15 mouse cellular contexts compared by ENCODE assay signal in the genomic region with DNA sequence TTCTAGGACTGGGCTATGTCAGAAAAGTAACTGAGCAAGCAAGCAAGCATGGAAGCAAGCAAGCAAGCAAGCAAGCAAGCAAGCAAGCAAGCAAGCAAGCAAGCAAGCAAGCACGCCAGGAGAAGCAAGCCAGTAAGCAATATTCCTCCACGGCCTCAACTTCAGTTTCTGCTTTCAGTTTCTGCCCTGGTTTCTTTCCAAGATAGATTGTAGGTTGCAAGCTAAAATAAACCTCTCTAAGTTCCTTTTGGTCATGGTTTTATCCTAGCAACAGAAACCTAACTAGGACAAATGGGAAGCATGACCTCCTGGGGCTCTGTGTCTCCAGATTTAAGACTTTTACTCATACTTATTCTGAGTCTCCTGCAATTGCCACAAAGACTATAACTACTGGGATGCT.
"Had no signal": no experiment of that assay in that cellular context is flagged by ENCODE, and none has a peak within 500 bp of the region (broad histone marks: within the 10 kb centered on the region; RNA-seq: fewer than 3 reads in every experiment).

No protein-coding gene starts in this region.

- H3K9me3 ChIP-seq: neural tube, embryonic 15.5 days; stomach, embryonic 15.5 days had no signal

- H3K4me2 ChIP-seq: neural tube, embryonic 15.5 days; stomach, embryonic 15.5 days had no signal

- H3K4me1 ChIP-seq: stomach, embryonic 15.5 days had no signal

- H3K9ac ChIP-seq: neural tube, embryonic 15.5 days; stomach, embryonic 15.5 days had no signal

- H3K27ac ChIP-seq: neural tube, embryonic 15.5 days; stomach, embryonic 15.5 days; stomach, postnatal 0 days had no signal

- H3K36me3 ChIP-seq: neural tube, embryonic 15.5 days; stomach, embryonic 15.5 days had no signal

- H3K4me3 ChIP-seq: neural tube, embryonic 15.5 days; stomach, embryonic 15.5 days had no signal

- DNase-seq: retina, postnatal 1 day; right cerebral cortex, adult 18-20 months; right cerebral cortex, postnatal 14 days; right cerebral cortex, postnatal 25 days; right cerebral cortex, postnatal 4 days; spleen, adult 18-20 months; thymus, adult 18-20 months; thymus, adult 2 months; thymus, postnatal 14 days; thymus, postnatal 25 days; thymus, postnatal 36 days; thymus, postnatal 4 days had no signal

- H3K27me3 ChIP-seq: neural tube, embryonic 15.5 days; stomach, embryonic 15.5 days had no signal
